Mouse (Mus musculus) kidney, adult 2 months (tissue): ENCODE measurements at regions not wholly inside any gene's neighbourhood (a gene's known extent, or its start where the extent isn't known, plus 50 kb on each side); places are given as distances from the start of the nearest gene placed in this dataset.

Experiments
- DNase-seq: peaks from one replicate; pipeline ENCODE4 v3.0.0; 2021
- H3K27ac ChIP-seq: fragments of 200-500 bp; 2 replicates; pipeline ENCODE4 v1.5.1; 2012; ENCODE audit warnings: low read depth, low read length, control low read depth, inconsistent platforms; ENCODE audit not compliant: insufficient read depth
- H3K27me3 ChIP-seq: fragments of 200-500 bp; replicated peaks from 2 replicates; pipeline ENCODE4 v1.6.1; 2012; ENCODE audit warnings: mild to moderate bottlenecking, moderate library complexity, low read length, inconsistent platforms; ENCODE audit not compliant: control insufficient read depth, insufficient read depth
- H3K36me3 ChIP-seq: fragments of 200-500 bp; 2 replicates; pipeline ENCODE4 v1.6.1; 2012; ENCODE audit warnings: mild to moderate bottlenecking, moderate library complexity, low read length, inconsistent platforms; ENCODE audit not compliant: control insufficient read depth, insufficient read depth
- H3K4me1 ChIP-seq: fragments of 200-500 bp; 2 replicates; pipeline ENCODE4 v1.6.1; 2011; ENCODE audit warnings: low read length; ENCODE audit not compliant: control insufficient read depth, insufficient read depth
- H3K4me3 ChIP-seq: fragments of 200-500 bp; 2 replicates; pipeline ENCODE4 v1.5.1; 2011; ENCODE audit warnings: mild to moderate bottlenecking, low read depth, low read length, control low read depth; ENCODE audit not compliant: insufficient read depth
- CTCF ChIP-seq: fragments of 200-500 bp; conservative IDR thresholded peaks from 2 replicates; pipeline ENCODE4 v1.5.1; 2011; ENCODE audit warnings: low read depth, mild to moderate bottlenecking, control low read depth, low read length, moderate library complexity, mixed read lengths; ENCODE audit not compliant: insufficient read depth, insufficient read length
- POLR2A ChIP-seq: fragments of 200-500 bp; IDR thresholded peaks from one replicate; pipeline ENCODE4 v1.6.1; 2011; ENCODE audit warnings: low read depth, low read length, control low read depth
- WGBS: fragments of 180-500 bp; shearing (Covaris S2); methylation state at CpG from one replicate; pipeline ENCODE4 v1.1.7; 2018; 5-methylcytosine and 5-hydroxymethylcytosine counted together

DNA sequence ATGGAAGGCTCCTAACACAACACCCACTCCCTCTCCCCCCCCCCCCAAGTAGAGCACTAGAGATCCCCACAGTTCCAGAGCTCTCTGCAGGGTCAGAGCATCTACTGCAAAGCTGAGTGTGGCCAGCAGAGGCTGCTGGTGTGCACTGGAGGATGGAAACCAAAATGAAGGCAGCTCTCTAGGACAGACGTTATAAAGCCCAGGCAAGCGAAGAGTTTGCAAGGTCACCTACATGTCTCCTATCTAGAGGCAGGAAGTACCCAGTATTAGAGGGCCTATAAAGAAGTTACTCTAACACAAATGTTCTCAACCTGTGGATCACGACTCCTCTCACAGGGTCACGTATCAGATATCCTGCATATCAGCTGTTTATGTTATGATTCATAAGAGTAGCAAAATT is 125.1 kb upstream of the Thumpd2 start:
- H3K27ac ChIP-seq: no peak overlapping the region
- WGBS: 45% methylated on average over 4 of the region's 4 CpGs
- peak; percentile 33 for DNase-seq
- TF ChIP-seq POLR2A (no peak), CTCF (peak; percentile 67)
- no peak overlapping the region for H3K4me3 ChIP-seq
- no peaks in the 10 kb centered on the region for H3K27me3 ChIP-seq
- H3K36me3 ChIP-seq: no peaks in the 10 kb centered on the region
- no peaks in the 10 kb centered on the region for H3K4me1 ChIP-seq

DNA sequence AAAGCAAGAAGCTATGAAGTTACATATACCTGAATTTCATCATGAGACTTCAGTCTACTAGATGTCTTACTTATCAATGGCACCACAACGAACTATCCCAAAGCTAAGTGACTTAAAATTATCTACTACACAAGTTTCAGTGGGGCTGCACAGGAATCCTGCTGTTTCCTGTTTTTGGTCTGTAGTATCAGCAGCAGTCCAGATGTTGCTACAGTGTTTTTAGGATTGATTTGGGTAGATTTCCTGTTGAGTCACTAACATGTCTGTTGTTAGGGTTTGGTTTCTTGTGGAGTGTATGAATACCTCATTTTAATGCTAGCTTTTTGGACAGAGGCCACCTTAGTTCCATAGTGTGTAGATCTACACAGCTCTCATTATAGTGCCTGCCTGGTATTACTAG is 120.8 kb upstream of the Thumpd2 start:
- H3K4me3 ChIP-seq: no peak overlapping the region
- H3K27ac ChIP-seq: no peak overlapping the region
- H3K27me3 ChIP-seq: no peaks in the 10 kb centered on the region
- no peaks in the 10 kb centered on the region for H3K4me1 ChIP-seq
- 80% methylated on average over 1 of the region's 1 CpGs for WGBS
- TF ChIP-seq CTCF (no peak), POLR2A (no peak)
- no peaks in the 10 kb centered on the region for H3K36me3 ChIP-seq
- DNase-seq: no peak

DNA sequence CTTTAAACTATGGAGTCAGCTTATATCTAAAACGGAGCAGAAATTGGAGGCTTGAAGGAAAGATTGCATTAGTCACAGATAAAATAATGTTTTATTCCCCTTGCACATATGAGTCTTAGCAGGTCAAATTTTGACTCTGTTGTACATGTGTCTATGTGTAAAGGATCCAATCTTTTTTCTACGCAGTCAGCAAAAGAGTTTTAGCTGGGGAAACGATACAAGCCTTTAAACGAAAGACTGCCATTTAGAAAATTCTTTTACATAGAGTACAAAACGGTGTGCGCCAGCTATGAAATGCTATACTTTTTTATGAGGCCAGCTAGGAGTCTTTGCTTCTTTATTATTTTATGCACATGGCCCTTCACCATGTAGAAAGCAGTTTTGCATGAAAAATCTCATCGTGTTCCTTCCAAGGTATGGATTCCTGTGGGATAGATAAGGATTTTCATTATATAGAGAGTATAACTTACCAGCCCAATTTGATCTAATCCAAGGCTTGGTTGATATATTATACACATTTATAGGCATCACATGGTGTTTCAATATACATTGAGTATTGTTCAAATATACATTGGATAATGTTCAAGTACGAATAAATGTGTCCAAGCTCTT is 116.0 kb upstream of the Thumpd2 start:
- TF ChIP-seq POLR2A: no peak
- H3K27me3 ChIP-seq: no peaks in the 10 kb centered on the region
- DNase-seq: no peak
- no peak overlapping the region for H3K4me3 ChIP-seq
- WGBS: 92% methylated on average over 8 of the region's 8 CpGs
- no peaks in the 10 kb centered on the region for H3K36me3 ChIP-seq
- H3K27ac ChIP-seq: no peak overlapping the region
- no peaks in the 10 kb centered on the region for H3K4me1 ChIP-seq

DNA sequence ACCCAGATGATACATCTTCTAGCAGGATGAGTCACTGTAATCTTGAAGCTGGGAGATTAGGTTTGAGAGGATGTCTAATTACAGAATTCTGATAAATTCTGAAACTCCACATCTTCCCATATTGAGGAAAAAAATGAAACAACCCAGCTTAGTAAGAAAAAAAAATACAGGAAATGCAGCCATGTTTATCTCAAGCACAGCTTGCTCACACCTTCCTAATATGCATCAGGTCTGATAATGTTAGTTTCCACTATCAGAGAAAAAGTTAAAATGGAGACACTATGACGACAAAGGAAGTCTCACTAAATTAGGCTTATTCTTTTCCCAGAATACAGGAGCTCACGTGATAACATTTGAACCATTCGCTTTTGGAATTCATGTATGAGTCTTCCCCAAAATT is 111.4 kb upstream of the Thumpd2 start:
- Histone ChIP-seq H3K27ac (no peak overlapping the region), H3K36me3 (no peaks in the 10 kb centered on the region), H3K27me3 (no peaks in the 10 kb centered on the region), H3K4me1 (no peaks in the 10 kb centered on the region), H3K4me3 (no peak overlapping the region)
- 86% methylated on average over 3 of the region's 3 CpGs for whole genome bisulfite sequencing
- no peak for DNase-seq
- TF ChIP-seq CTCF (no peak), POLR2A (no peak)

DNA sequence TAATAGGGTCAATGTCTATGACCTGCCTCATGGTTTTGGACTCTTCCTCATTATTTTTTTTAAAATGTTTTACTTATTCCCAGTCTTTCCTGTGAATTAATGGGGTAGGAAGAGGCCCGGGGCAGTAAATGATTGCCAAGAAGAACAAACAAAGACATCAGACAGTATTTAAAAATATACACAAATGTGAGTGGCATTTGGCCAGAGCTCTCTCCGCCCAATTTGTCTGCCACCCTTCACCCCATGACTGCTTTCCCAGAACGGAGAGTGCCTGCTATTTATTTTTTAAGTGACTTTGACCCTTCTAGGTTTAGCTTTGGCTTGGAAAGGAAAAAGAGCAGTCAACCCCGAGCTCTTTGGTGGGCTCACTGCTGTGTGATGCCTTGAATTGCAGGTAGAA is 111.0 kb upstream of the Thumpd2 start:
- WGBS: 14% methylated on average over 4 of the region's 4 CpGs
- DNase-seq: peak; percentile 54
- H3K27ac ChIP-seq: no peak overlapping the region

DNA sequence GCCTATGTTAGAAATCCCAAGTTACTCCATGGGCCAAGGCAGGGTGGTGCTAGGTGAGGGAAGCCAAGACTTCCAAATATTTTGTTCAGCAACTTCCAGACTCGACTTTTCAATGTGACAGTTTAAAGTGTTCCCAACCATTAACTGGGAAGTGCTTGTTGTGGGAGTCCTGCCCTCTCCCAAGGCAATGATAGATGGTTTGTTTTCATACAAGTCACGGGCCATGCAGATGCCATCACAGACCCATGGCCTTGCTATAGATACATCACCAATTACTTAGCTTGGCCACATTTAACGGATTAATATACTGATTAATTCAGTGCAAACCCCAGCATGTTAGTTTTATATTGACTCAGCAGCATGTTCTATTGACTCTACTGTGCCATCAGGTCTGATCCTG is 108.1 kb upstream of the Thumpd2 start:
- TF ChIP-seq POLR2A (no peak), CTCF (no peak)
- DNase-seq: no peak
- WGBS: 47% methylated on average over 3 of the region's 3 CpGs
- Histone ChIP-seq H3K27me3 (no peaks in the 10 kb centered on the region), H3K4me3 (no peak overlapping the region), H3K4me1 (no peaks in the 10 kb centered on the region), H3K27ac (no peak overlapping the region), H3K36me3 (no peaks in the 10 kb centered on the region)

More for the DNA sequence above, 111.0 kb upstream of the Thumpd2 start:
- TF ChIP-seq CTCF (no peak), POLR2A (no peak)
- H3K4me3 ChIP-seq: no peak overlapping the region
- H3K4me1 ChIP-seq: no peaks in the 10 kb centered on the region
- H3K27me3 ChIP-seq: no peaks in the 10 kb centered on the region
- H3K36me3 ChIP-seq: no peaks in the 10 kb centered on the region

DNA sequence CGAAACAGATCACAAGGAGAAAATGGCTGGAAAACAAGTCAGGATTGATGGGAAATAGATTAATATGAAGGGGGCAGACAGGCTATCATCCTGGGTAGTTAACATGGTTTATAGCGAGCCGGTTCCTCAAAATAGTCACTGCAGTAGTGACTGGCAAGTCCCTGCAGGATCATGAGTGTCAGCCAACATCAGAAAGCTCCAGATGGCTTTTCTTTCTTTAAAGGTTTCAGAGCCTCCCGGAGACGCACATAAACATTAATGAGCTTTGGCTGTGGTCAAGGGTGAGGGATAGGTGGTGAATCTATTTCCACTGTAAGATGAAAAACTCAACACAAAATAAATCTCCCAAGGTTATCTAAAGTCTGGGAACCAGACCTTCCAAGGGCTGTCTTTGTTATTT is 104.2 kb upstream of the Thumpd2 start:
- Histone ChIP-seq H3K27ac (no peak overlapping the region), H3K4me1 (no peaks in the 10 kb centered on the region), H3K27me3 (no peaks in the 10 kb centered on the region), H3K36me3 (no peaks in the 10 kb centered on the region), H3K4me3 (no peak overlapping the region)
- 35% methylated on average over 5 of the region's 5 CpGs for WGBS
- TF ChIP-seq POLR2A: no peak
- TF ChIP-seq CTCF: no peak
- DNase-seq: no peak
